ENCODE assay signal across 22 mouse cellular contexts in genomic region chr9:122847811-122848311, GRCm38 (mm10). TPM values are rescaled to one million over a fixed set of nuclear protein-coding genes. Genes with fewer than 3 reads are reported as not detected.
"Had no signal": no experiment of that assay in that cellular context is flagged by ENCODE, and none has a peak within 500 bp of the region (broad histone marks: within the 10 kb centered on the region; RNA-seq: fewer than 3 reads in every experiment).

No protein-coding gene starts in this region.

RNA-seq across cellular contexts. Expression of gene Gm35549, which starts 4.0 kb away (rescaled TPM):
- total RNA-seq: left cerebral cortex, adult 8-10 months; left cerebral cortex, postnatal 10 days; left cerebral cortex, postnatal 14 days; left cerebral cortex, postnatal 25 days; left cerebral cortex, postnatal 36 days; left cerebral cortex, postnatal 4 days; megakaryocyte progenitor cell, adult 5-6 weeks; megakaryocyte, adult 5-6 weeks; megakaryocyte-erythroid progenitor cell, adult 5-6 weeks; midbrain, postnatal 0 days; monocyte, adult 5-6 weeks had no signal
- polyA plus RNA-seq: limb, embryonic 11.5 days; liver, embryonic 11.5 days; liver, embryonic 13.5 days; liver, embryonic 14.5 days; liver, embryonic 15.5 days; liver, embryonic 16.5 days; liver, postnatal 0 days; lung, adult 2 months; macrophage; midbrain, embryonic 10.5 days; midbrain, embryonic 16.5 days had no signal
